Mouse (Mus musculus) midbrain, embryonic 16.5 days (tissue): ENCODE data around the gene Fam3c. TPM values are rescaled to one million over a fixed set of nuclear protein-coding genes. Genes with fewer than 3 reads are reported as not detected.

Experiments
- ATAC-seq: fragments of 200-750 bp; cut with Nextera tagmentation; 2 replicates; pipeline ENCODE4 v1.8.0; 2017; ENCODE audit warnings: moderate TSS enrichment
- H3K27ac ChIP-seq: fragments of 300-500 bp; sonication (generic); 2 replicates; pipeline ENCODE4 v1.5.1; 2014; ENCODE audit warnings: mild to moderate bottlenecking, low read length, mixed read lengths
- H3K27me3 ChIP-seq: fragments of 300-500 bp; sonication (generic); 2 replicates; pipeline ENCODE4 v1.6.1; 2014; ENCODE audit warnings: low read depth, low read length, mixed read lengths; ENCODE audit not compliant: control insufficient read depth, insufficient read depth
- H3K36me3 ChIP-seq: fragments of 300-500 bp; sonication (generic); 2 replicates; pipeline ENCODE4 v1.6.1; 2014; ENCODE audit warnings: mild to moderate bottlenecking, low read length, moderate library complexity, mixed read lengths; ENCODE audit not compliant: control insufficient read depth, insufficient read depth
- H3K4me1 ChIP-seq: fragments of 300-500 bp; sonication (generic); 2 replicates; pipeline ENCODE4 v1.6.1; 2014; ENCODE audit warnings: mild to moderate bottlenecking, low read length, mixed read lengths; ENCODE audit not compliant: control insufficient read depth, insufficient read depth
- H3K4me2 ChIP-seq: fragments of 300-500 bp; sonication (generic); 2 replicates; pipeline ENCODE4 v1.6.1; 2014; ENCODE audit warnings: mild to moderate bottlenecking, low read length, mixed read lengths
- H3K4me3 ChIP-seq: fragments of 300-500 bp; sonication (generic); 2 replicates; pipeline ENCODE4 v1.5.1; 2014; ENCODE audit warnings: low read depth, mild to moderate bottlenecking, low read length, moderate library complexity, mixed read lengths
- H3K9ac ChIP-seq: fragments of 300-500 bp; sonication (generic); 2 replicates; pipeline ENCODE4 v1.6.1; 2014; ENCODE audit warnings: low read depth, low read length, mixed read lengths
- H3K9me3 ChIP-seq: fragments of 300-500 bp; sonication (generic); replicated peaks from 2 replicates; pipeline ENCODE4 v1.6.1; 2014; ENCODE audit warnings: mild to moderate bottlenecking, low read length, mixed read lengths; ENCODE audit not compliant: control insufficient read depth, poor library complexity, severe bottlenecking
- whole genome bisulfite sequencing: fragments of 180-500 bp; shearing (Covaris S2); extraction: QIAGEN DNeasy Blood & Tissue Kit; methylation state at CpG from one replicate; pipeline ENCODE4 v1.1.7; 2014; 5-methylcytosine and 5-hydroxymethylcytosine counted together
- polyA plus RNA-seq: library from polyadenylated mRNA; unstranded; fragments of >200 nt; fragmentation: Nextera tagmentation; extraction: Ambion mirVana; gene quantifications from 2 replicates; pipeline ENCODE4 v1.2.1, GENCODE M21; 2015

Fam3c gene
- polyA plus RNA-seq, 1 experiment from 2014 or later: 105 TPM

DNA sequence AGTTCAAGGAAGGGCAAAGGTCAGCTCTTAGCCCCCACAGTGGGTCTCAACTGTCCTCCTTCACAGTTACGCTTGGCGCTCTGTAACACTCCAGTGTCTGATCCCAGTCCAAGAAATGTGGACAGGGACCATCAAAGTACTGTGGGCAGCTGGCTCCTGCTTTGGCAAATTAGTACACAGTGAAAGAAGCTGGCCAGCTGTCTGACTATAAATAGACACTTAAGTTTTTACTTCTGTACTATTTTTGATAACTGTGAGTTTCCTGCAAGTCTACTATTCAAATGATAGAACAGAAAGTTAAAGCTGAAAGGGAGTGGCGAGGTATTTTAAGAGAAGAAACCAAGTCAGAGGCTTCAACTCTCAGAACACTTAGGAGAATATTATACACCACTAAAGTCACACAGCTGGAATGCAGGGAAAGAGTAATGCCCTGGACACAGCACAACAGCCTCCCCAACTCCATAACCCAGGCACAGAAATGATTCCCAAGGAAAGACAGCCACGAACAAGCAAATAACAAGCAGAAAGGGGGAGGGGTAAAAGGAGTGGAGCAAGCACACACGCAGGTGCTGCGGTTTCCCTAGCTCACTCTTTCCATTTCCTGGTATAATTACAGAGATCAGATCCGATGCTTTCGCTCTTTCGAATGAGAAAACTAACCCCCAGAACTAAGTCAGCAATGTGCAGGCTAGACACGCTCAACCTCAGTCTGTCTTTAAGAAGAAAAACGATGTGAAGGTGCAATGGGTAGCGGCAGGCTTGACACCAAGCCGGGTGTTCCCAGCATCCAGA is 25.7 kb downstream of the Fam3c start:
- Histone ChIP-seq H3K4me1 (no peaks in the 10 kb centered on the region), H3K27me3 (no peaks in the 10 kb centered on the region), H3K9me3 (no peaks in the 10 kb centered on the region), H3K9ac (no peak overlapping the region), H3K4me3 (no peak overlapping the region), H3K4me2 (no peak overlapping the region), H3K36me3 (no peaks in the 10 kb centered on the region), H3K27ac (no peak overlapping the region)
- ATAC-seq: no peak
- WGBS: 92% methylated on average over 13 of the region's 13 CpGs

DNA sequence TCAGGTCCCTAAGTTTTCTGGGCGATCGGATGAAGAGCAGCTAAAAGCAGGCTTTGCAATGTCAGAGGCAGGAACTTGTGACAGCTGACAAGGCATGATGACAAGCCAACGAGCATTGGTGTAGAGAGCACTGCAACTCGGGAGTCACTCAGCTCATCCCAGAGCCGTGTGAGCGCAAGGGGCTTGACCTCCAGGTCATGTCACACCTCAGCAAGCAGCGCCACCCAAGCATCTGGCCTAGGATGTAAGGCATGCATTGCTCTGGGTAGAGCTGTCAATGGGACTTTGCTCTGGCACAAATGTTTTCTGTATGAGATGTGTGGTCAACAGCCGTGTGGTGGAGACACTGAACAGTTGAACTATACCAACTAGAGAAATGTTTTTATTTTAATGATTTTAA is 28.1 kb downstream of the Fam3c start:
- no peaks in the 10 kb centered on the region for H3K9me3 ChIP-seq
- no peak for ATAC-seq
- 66% methylated on average over 8 of the region's 8 CpGs for WGBS

DNA sequence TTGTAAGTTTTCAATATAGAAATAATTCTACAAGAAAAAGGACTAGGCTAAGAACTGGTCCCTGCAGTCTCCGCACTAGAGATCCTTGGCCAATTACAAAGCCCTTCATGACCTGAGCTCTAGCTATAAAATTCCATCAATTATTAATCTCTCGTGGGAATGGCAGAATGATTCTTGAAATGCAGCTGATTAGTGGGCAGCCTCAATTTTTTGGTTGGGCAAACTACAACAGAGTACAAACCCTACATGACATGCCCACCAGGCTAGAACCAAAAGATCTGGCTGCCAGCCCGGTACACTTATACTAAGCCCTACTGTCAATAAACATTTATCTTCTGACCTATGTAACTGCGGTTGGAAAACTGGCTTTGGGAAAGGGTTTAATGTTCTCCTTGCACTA is 29.0 kb downstream of the Fam3c start:
- Histone ChIP-seq H3K36me3 (no peaks in the 10 kb centered on the region), H3K4me2 (no peak overlapping the region), H3K9ac (no peak overlapping the region), H3K9me3 (no peaks in the 10 kb centered on the region), H3K27ac (no peak overlapping the region), H3K4me3 (no peak overlapping the region), H3K4me1 (no peaks in the 10 kb centered on the region), H3K27me3 (no peaks in the 10 kb centered on the region)
- 63% methylated on average over 4 of the region's 4 CpGs for WGBS
- ATAC-seq: no peak

More for the DNA sequence above, 28.1 kb downstream of the Fam3c start:
- H3K4me1 ChIP-seq: no peaks in the 10 kb centered on the region
- no peaks in the 10 kb centered on the region for H3K27me3 ChIP-seq
- no peaks in the 10 kb centered on the region for H3K36me3 ChIP-seq
- no peak overlapping the region for H3K27ac ChIP-seq
- H3K4me3 ChIP-seq: no peak overlapping the region
- H3K4me2 ChIP-seq: no peak overlapping the region
- no peak overlapping the region for H3K9ac ChIP-seq

DNA sequence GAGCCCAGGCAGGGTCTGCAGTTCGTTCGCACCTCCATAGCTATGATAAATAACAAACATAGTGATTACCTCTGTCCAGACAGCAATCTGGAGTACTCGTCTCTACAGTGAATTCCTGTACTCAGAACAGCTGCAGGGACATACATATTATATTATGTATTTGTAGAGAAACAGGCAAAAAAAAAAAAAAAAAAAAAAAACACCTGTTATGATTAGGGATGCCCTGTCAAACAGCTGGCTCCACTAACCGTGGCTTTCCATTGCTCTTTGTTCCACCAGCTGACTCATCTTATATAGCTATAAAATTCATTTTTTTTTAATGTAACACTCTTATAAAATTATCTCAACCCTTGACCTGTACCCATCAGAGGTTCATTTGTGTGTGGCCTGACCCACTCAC is 29.8 kb downstream of the Fam3c start:
- 89% methylated on average over 4 of the region's 4 CpGs for WGBS
- no peak overlapping the region for H3K4me3 ChIP-seq
- H3K9me3 ChIP-seq: no peaks in the 10 kb centered on the region
- no peaks in the 10 kb centered on the region for H3K27me3 ChIP-seq
- no peaks in the 10 kb centered on the region for H3K36me3 ChIP-seq
- no peaks in the 10 kb centered on the region for H3K4me1 ChIP-seq
- ATAC-seq: no peak
- no peak overlapping the region for H3K27ac ChIP-seq
- H3K4me2 ChIP-seq: no peak overlapping the region
- no peak overlapping the region for H3K9ac ChIP-seq

DNA sequence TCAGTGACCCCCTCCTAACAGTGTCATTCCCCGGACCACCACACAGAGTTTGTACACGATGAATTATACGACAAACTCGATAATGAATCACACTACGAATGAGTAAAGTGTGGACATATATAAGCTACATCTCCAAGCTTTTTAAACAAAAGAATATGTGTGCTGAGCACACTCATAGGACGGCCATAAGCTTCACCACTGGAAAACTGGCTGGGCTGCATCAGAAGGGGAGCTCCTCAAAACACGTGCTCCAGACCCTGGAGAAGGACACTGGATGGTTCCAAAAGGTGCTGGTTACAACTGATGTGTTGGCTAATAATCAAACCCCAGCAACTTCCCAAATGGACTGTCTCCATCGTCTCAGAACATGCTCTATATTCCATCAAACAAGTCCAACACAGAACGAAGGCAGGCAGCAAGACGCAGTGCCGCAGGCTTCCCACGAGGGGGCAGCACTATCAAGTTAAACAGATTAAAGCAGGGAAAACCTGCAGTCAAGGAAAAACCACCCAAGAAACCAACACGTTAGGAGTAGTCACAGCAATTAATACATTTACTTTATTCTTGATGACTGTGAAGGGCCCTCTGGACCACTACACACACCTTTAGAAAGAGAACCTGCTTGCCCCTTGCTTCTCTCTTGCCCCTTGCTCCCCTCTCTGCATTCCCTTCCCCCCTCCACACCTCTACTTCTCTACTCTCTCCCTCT is 30.5 kb downstream of the Fam3c start:
- 56% methylated on average over 13 of the region's 13 CpGs for WGBS
- peak; percentile 58 for ATAC-seq

DNA sequence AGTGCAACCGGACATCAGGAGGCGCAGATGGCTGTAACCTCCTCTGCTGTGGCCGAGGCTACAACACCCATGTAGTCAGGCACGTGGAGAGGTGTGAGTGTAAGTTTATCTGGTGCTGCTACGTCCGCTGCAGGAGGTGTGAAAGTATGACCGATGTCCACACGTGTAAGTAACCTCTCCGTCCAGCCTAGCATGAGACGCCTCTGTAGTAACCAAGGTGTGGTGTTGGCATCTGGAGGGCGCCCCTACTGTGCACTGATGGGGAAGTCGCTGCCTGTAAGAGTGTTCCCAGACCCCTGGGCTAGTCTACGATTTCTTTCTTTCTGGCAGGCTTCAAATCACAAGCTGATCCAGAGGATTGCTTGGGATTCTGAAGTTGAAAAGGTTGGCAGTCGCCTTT is 58.0 kb downstream of the Fam3c start:
- Histone ChIP-seq H3K9ac (no peak overlapping the region), H3K4me1 (no peaks in the 10 kb centered on the region), H3K27ac (no peak overlapping the region), H3K36me3 (no peaks in the 10 kb centered on the region), H3K9me3 (no peaks in the 10 kb centered on the region), H3K4me3 (no peak overlapping the region), H3K4me2 (no peak overlapping the region), H3K27me3 (no peaks in the 10 kb centered on the region; the same call in 1 of the 2 replicates)
- no peak for ATAC-seq
- 62% methylated on average over 14 of the region's 14 CpGs for whole genome bisulfite sequencing

More for the DNA sequence above, 30.5 kb downstream of the Fam3c start:
- Histone ChIP-seq H3K27me3 (no peaks in the 10 kb centered on the region), H3K9ac (no peak overlapping the region), H3K27ac (no peak overlapping the region), H3K36me3 (peaks cover 3% of the 10 kb centered on the region; the same call in 1 of the 2 replicates), H3K9me3 (no peaks in the 10 kb centered on the region), H3K4me1 (no peaks in the 10 kb centered on the region), H3K4me2 (no peak overlapping the region), H3K4me3 (no peak overlapping the region)

DNA sequence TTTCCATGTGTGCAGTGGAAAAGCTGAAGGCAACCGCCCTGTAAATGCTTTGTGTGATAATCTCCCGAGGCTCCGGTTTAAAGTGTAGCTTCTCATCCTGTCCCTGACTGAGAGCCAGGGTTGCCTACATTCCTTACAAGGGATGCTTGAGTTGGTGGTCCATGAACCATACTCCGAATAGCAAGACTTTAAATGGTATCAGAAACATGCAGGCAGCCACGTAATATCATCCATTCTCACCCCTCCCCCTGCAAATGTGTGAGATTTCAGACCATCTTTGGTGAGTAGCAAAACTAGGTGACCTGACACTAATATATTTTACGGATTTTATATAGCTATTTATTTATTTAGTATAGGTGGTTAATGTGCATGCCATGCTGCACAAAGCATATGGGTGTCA is 59.0 kb downstream of the Fam3c start:
- H3K9me3 ChIP-seq: no peaks in the 10 kb centered on the region
- no peak overlapping the region for H3K4me2 ChIP-seq
- no peaks in the 10 kb centered on the region for H3K4me1 ChIP-seq
- no peaks in the 10 kb centered on the region for H3K36me3 ChIP-seq
- H3K27ac ChIP-seq: no peak overlapping the region
- no peak overlapping the region for H3K9ac ChIP-seq
- H3K4me3 ChIP-seq: no peak overlapping the region
- 86% methylated on average over 6 of the region's 6 CpGs for WGBS
- H3K27me3 ChIP-seq: no peaks in the 10 kb centered on the region; the same call in 1 of the 2 replicates
- ATAC-seq: no peak

DNA sequence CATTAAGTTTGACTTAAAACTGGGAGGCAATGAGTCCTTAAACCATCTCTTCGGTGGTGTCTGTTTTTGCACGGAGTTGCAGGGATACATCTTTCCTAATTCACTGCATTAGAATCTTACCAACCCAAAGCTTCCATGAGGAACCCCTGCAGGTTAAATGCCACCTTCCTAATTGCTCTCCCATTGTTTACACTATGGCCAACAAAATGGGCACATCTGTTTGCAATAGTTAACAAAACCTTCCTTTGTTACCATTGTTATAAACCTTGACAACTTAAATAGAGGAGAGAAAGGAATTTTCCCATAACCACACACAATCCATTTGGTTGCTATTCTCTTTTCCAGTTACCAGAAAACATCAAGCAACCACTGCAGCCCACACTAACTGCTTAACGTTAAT is 62.1 kb downstream of the Fam3c start:
- H3K27ac ChIP-seq: no peak overlapping the region
- no peak overlapping the region for H3K4me3 ChIP-seq
- WGBS: 38% methylated on average over 3 of the region's 3 CpGs
- H3K9me3 ChIP-seq: no peaks in the 10 kb centered on the region
- peaks cover 7% of the 10 kb centered on the region; the same call in 1 of the 2 replicates for H3K4me1 ChIP-seq
- peaks cover 12% of the 10 kb centered on the region for H3K27me3 ChIP-seq
- H3K9ac ChIP-seq: no peak overlapping the region
- H3K36me3 ChIP-seq: no peaks in the 10 kb centered on the region
- H3K4me2 ChIP-seq: no peak overlapping the region
- ATAC-seq: no peak

DNA sequence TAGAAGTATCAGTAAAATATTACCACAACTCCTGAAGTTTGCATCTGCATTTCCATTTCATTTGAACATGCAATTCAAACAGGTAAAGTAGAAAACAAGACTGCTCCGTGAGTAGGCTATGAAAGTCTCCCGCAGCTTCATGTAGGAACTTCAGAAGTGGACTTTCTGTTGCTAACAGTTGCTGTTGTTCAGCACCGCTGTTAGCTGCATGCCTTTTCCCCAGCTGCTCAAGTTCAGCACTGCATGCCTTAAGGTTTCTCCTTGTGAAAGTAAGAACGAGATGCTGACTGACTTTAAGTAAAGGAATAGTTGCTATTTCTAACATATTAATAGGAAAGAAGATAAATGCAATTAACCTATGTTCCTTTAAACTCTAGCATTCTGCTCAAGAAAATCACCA is 64.0 kb downstream of the Fam3c start:
- Histone ChIP-seq H3K4me3 (no peak overlapping the region), H3K9ac (no peak overlapping the region), H3K9me3 (no peaks in the 10 kb centered on the region), H3K27ac (no peak overlapping the region), H3K27me3 (peaks cover 18% of the 10 kb centered on the region), H3K4me1 (peaks cover 14% of the 10 kb centered on the region), H3K36me3 (no peaks in the 10 kb centered on the region), H3K4me2 (no peak overlapping the region)
- ATAC-seq: no peak
- WGBS: 49% methylated on average over 4 of the region's 4 CpGs
